Mouse (Mus musculus): ENCODE measurements around the gene Dyx1c1. TPM values are rescaled to one million over a fixed set of nuclear protein-coding genes. Genes with fewer than 3 reads are reported as not detected.
A peak's percentile ranks its signal among the peaks of the same experiment; 100 is the strongest.

Dyx1c1 gene
- polyA plus RNA-seq, 1 experiment from 2014 or later = 0.74 TPM

GRCm38 (mm10) chr9:72955546-72955945 is 3.0 kb upstream of the Dyx1c1 start:
- ATAC-seq (ENCODE audit: insufficient number of reproducible peaks, insufficient read depth, low FRiP score, low read depth) = no peak
- WGBS = 22% methylated on average over 1 of the region's 1 CpGs

GRCm38 (mm10) chr9:72961346-72961745 is 2.8 kb downstream of the Dyx1c1 start:
- no peak overlapping the region for H3K9ac ChIP-seq (ENCODE audit: low read length)
- no peaks in the 10 kb centered on the region for H3K36me3 ChIP-seq (ENCODE audit: control insufficient read depth, insufficient read depth, low read length)
- H3K27me3 ChIP-seq (ENCODE audit: control insufficient read depth, insufficient read depth, low read length) = no peaks in the 10 kb centered on the region
- peaks cover 0 to 4% of the 10 kb centered on the region in 2 experiments; a peak in 1 of 4 replicates for H3K4me1 ChIP-seq (ENCODE audit: control insufficient read depth in 2 of 2, insufficient read depth in 2 of 2, low read length in 2 of 2)
- 60% methylated on average over 8 of the region's 8 CpGs for WGBS
- H3K27ac ChIP-seq (replicated peaks in 1 of 2; ENCODE audit: control insufficient read depth in 1 of 2, insufficient read depth in 1 of 2, low read depth in 2 of 2, low read length in 2 of 2) = no peak overlapping the region
- no peak overlapping the region for H3K4me2 ChIP-seq (ENCODE audit: low read length)
- H3K4me3 ChIP-seq (ENCODE audit: control insufficient read depth in 1 of 2, insufficient read depth in 1 of 2, low read depth in 1 of 2, low read length in 2 of 2) = no peak overlapping the region
- no peak for ATAC-seq (ENCODE audit: insufficient number of reproducible peaks, insufficient read depth, low FRiP score, low read depth)
- no peaks in the 10 kb centered on the region for H3K9me3 ChIP-seq (ENCODE audit: control insufficient read depth, low read length)

More at GRCm38 (mm10) chr9:72955546-72955945, 3.0 kb upstream of the Dyx1c1 start:
- no peak overlapping the region for H3K9ac ChIP-seq (ENCODE audit: low read length)
- H3K27ac ChIP-seq (replicated peaks in 1 of 2; ENCODE audit: control insufficient read depth in 1 of 2, insufficient read depth in 1 of 2, low read depth in 2 of 2, low read length in 2 of 2) = no peak overlapping the region
- H3K4me2 ChIP-seq (ENCODE audit: low read length) = no peak overlapping the region
- H3K4me3 ChIP-seq (ENCODE audit: control insufficient read depth in 1 of 2, insufficient read depth in 1 of 2, low read depth in 1 of 2, low read length in 2 of 2) = no peak overlapping the region
- no peaks in the 10 kb centered on the region for H3K9me3 ChIP-seq (ENCODE audit: control insufficient read depth, low read length)
- peaks cover 0 to 4% of the 10 kb centered on the region in 2 experiments; a peak in 1 of 4 replicates for H3K4me1 ChIP-seq (ENCODE audit: control insufficient read depth in 2 of 2, insufficient read depth in 2 of 2, low read length in 2 of 2)
- no peaks in the 10 kb centered on the region for H3K27me3 ChIP-seq (ENCODE audit: control insufficient read depth, insufficient read depth, low read length)
- no peaks in the 10 kb centered on the region for H3K36me3 ChIP-seq (ENCODE audit: control insufficient read depth, insufficient read depth, low read length)

DNA sequence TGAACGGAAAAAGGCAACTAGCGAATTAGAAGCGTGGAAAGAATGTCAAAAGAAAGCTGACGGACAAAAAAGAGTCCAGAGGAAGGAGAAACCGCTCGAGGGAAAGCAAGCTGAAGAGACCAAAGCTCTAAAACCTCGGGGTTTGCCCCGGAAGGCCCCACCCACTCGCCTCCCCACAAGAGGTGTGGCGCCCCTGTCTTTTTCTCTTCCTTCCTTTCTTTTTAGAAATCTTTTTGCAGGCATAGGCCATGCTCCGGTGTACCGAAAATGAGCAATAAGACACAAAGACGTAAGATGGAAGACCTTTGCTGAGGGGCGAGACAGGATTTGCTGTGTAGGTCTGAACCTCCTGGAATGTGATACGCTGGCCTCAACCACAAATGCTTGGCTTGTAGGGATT is 3.4 kb downstream of the Dyx1c1 start:
- H3K4me2 ChIP-seq (ENCODE audit: low read length) = no peak overlapping the region
- no peak overlapping the region for H3K27ac ChIP-seq (replicated peaks in 1 of 2; ENCODE audit: control insufficient read depth in 1 of 2, insufficient read depth in 1 of 2, low read depth in 2 of 2, low read length in 2 of 2)
- H3K36me3 ChIP-seq (ENCODE audit: control insufficient read depth, insufficient read depth, low read length) = no peaks in the 10 kb centered on the region
- no peak overlapping the region for H3K4me3 ChIP-seq (ENCODE audit: control insufficient read depth in 1 of 2, insufficient read depth in 1 of 2, low read depth in 1 of 2, low read length in 2 of 2)
- H3K4me1 ChIP-seq (ENCODE audit: control insufficient read depth in 2 of 2, insufficient read depth in 2 of 2, low read length in 2 of 2) = peaks cover 0 to 4% of the 10 kb centered on the region in 2 experiments; a peak in 1 of 4 replicates
- H3K9ac ChIP-seq (ENCODE audit: low read length) = no peak overlapping the region
- no peaks in the 10 kb centered on the region for H3K9me3 ChIP-seq (ENCODE audit: control insufficient read depth, low read length)
- H3K27me3 ChIP-seq (ENCODE audit: control insufficient read depth, insufficient read depth, low read length) = no peaks in the 10 kb centered on the region
- WGBS = 72% methylated on average over 15 of the region's 15 CpGs
- no peak for ATAC-seq (ENCODE audit: insufficient number of reproducible peaks, insufficient read depth, low FRiP score, low read depth)

DNA sequence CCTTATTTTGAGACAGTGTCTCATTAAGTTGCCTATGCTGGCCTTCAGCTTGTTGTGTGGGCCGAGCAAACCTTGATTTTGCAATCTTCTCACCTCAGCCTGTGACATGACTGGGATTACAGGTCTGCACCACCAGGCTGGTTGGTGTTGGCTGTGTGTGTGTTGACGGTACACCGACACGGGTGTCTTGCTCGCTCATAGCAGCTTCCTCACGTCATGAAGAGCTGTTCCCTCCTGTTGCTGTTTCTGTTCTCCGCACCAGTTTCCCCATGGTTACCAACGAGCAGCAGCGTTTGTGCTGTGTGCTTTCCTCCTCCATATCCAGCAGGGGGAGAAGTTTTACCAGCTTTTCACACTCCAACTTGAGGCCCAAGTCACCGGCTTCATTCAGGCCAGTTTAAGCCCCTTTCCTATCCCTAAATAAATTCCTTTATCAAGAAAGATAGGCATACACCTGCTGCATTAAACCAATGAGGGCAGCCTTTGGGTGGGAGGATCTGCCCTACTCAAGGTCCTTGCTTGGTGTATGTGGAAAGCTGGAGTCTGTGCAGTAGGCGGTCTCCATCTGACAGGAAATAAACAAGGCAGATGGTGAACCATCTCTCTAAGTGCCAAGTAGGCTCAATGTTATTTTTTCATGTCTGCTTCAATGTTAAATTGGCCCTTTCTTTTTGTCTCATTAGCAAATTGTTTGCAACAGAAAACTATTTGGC is 9.9 kb downstream of the Dyx1c1 start:
- Histone ChIP-seq H3K9ac (ENCODE audit: low read length) (no peak overlapping the region), H3K4me1 (ENCODE audit: control insufficient read depth in 2 of 2, insufficient read depth in 2 of 2, low read length in 2 of 2) (no peaks in the 10 kb centered on the region), H3K27me3 (ENCODE audit: control insufficient read depth, insufficient read depth, low read length) (no peaks in the 10 kb centered on the region), H3K4me3 (ENCODE audit: control insufficient read depth in 1 of 2, insufficient read depth in 1 of 2, low read depth in 1 of 2, low read length in 2 of 2) (no peak overlapping the region), H3K36me3 (ENCODE audit: control insufficient read depth, insufficient read depth, low read length) (no peaks in the 10 kb centered on the region), H3K27ac (replicated peaks in 1 of 2; ENCODE audit: control insufficient read depth in 1 of 2, insufficient read depth in 1 of 2, low read depth in 2 of 2, low read length in 2 of 2) (no peak overlapping the region), H3K4me2 (ENCODE audit: low read length) (no peak overlapping the region), H3K9me3 (ENCODE audit: control insufficient read depth, low read length) (no peaks in the 10 kb centered on the region)
- WGBS = 30% methylated on average over 11 of the region's 11 CpGs
- ATAC-seq (ENCODE audit: insufficient number of reproducible peaks, insufficient read depth, low FRiP score, low read depth) = peak; percentile 35; the same call in 1 of the 2 replicates

DNA sequence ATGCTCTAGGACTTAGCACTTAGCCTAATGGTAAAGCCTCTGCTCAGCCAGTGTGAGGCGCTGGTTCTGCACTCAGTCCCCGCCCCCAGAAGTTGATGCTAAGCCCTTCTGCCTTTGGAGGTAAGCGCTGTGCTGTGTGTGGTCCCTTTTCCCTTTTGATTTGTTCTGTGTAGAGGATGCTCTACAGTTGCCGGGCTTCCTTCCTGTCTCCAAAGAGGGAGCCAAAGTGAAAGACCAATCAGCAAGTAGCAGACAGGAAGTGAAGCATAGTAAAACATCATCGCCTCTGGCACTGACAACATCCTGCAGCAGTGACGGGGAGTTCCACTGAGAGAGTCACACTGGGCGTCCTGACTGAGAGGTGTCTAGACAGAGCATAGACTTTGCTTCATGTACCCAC is 11.3 kb downstream of the Dyx1c1 start:
- H3K9ac ChIP-seq (ENCODE audit: low read length) = no peak overlapping the region
- ATAC-seq (ENCODE audit: insufficient number of reproducible peaks, insufficient read depth, low FRiP score, low read depth) = no peak
- H3K36me3 ChIP-seq (ENCODE audit: control insufficient read depth, insufficient read depth, low read length) = no peaks in the 10 kb centered on the region
- H3K4me2 ChIP-seq (ENCODE audit: low read length) = no peak overlapping the region
- WGBS = 62% methylated on average over 7 of the region's 7 CpGs
- no peaks in the 10 kb centered on the region for H3K9me3 ChIP-seq (ENCODE audit: control insufficient read depth, low read length)
- no peaks in the 10 kb centered on the region for H3K27me3 ChIP-seq (ENCODE audit: control insufficient read depth, insufficient read depth, low read length)
- H3K27ac ChIP-seq (replicated peaks in 1 of 2; ENCODE audit: control insufficient read depth in 1 of 2, insufficient read depth in 1 of 2, low read depth in 2 of 2, low read length in 2 of 2) = no peak overlapping the region
- H3K4me3 ChIP-seq (ENCODE audit: control insufficient read depth in 1 of 2, insufficient read depth in 1 of 2, low read depth in 1 of 2, low read length in 2 of 2) = no peak overlapping the region
- H3K4me1 ChIP-seq (ENCODE audit: control insufficient read depth in 2 of 2, insufficient read depth in 2 of 2, low read length in 2 of 2) = no peaks in the 10 kb centered on the region

DNA sequence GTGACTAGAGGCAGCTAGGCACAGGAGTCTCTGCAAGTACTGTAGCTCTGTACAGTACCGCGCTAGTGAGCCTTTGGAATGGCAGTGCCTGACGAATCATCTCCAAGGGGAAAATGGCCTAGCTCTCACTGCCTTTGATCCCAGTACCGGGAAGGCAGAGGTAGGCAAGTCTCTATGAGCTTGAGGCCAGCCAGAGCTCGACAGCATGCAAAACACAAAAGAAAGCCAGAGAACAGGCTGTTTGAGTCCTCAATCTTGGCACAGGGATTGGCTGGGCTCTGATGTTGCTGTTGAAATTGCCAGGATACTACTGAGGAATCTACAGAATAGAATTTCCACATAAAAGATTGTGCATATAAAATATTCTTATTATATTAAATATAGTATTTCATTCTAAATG is 13.8 kb downstream of the Dyx1c1 start:
- H3K9ac ChIP-seq (ENCODE audit: low read length) = no peak overlapping the region
- H3K9me3 ChIP-seq (ENCODE audit: control insufficient read depth, low read length) = no peaks in the 10 kb centered on the region
- no peak overlapping the region for H3K4me2 ChIP-seq (ENCODE audit: low read length)
- WGBS = 81% methylated on average over 5 of the region's 5 CpGs
- no peak for ATAC-seq (ENCODE audit: insufficient number of reproducible peaks, insufficient read depth, low FRiP score, low read depth)
- no peak overlapping the region for H3K4me3 ChIP-seq (ENCODE audit: control insufficient read depth in 1 of 2, insufficient read depth in 1 of 2, low read depth in 1 of 2, low read length in 2 of 2)
- H3K27me3 ChIP-seq (ENCODE audit: control insufficient read depth, insufficient read depth, low read length) = no peaks in the 10 kb centered on the region
- H3K27ac ChIP-seq (replicated peaks in 1 of 2; ENCODE audit: control insufficient read depth in 1 of 2, insufficient read depth in 1 of 2, low read depth in 2 of 2, low read length in 2 of 2) = no peak overlapping the region
- no peaks in the 10 kb centered on the region for H3K4me1 ChIP-seq (ENCODE audit: control insufficient read depth in 2 of 2, insufficient read depth in 2 of 2, low read length in 2 of 2)
- H3K36me3 ChIP-seq (ENCODE audit: control insufficient read depth, insufficient read depth, low read length) = no peaks in the 10 kb centered on the region

DNA sequence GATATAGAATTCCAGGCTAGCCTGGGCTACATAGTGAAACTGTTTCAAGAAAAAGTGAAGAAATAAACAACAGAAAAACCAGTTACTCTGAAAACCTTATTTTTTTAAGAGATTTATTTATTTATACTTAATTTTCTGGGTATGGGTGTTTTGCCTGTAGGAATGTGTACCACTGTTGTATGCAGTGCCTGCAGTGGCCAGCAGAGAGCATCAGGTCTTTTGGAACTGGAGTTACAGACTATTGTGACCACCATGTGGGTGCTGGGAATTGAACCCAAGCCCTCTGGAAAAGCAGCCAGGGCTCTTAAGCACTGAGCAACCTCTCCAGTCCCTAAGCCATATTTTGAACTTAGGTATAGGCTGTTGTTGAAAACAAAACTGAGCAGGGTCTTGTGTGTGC is 14.4 kb downstream of the Dyx1c1 start:
- Histone ChIP-seq H3K9ac (ENCODE audit: low read length) (no peak overlapping the region), H3K36me3 (ENCODE audit: control insufficient read depth, insufficient read depth, low read length) (no peaks in the 10 kb centered on the region), H3K4me3 (ENCODE audit: control insufficient read depth in 1 of 2, insufficient read depth in 1 of 2, low read depth in 1 of 2, low read length in 2 of 2) (no peak overlapping the region), H3K9me3 (ENCODE audit: control insufficient read depth, low read length) (no peaks in the 10 kb centered on the region), H3K4me2 (ENCODE audit: low read length) (no peak overlapping the region), H3K27me3 (ENCODE audit: control insufficient read depth, insufficient read depth, low read length) (no peaks in the 10 kb centered on the region), H3K4me1 (ENCODE audit: control insufficient read depth in 2 of 2, insufficient read depth in 2 of 2, low read length in 2 of 2) (no peaks in the 10 kb centered on the region), H3K27ac (replicated peaks in 1 of 2; ENCODE audit: control insufficient read depth in 1 of 2, insufficient read depth in 1 of 2, low read depth in 2 of 2, low read length in 2 of 2) (no peak overlapping the region)
- no peak for ATAC-seq (ENCODE audit: insufficient number of reproducible peaks, insufficient read depth, low FRiP score, low read depth)

DNA sequence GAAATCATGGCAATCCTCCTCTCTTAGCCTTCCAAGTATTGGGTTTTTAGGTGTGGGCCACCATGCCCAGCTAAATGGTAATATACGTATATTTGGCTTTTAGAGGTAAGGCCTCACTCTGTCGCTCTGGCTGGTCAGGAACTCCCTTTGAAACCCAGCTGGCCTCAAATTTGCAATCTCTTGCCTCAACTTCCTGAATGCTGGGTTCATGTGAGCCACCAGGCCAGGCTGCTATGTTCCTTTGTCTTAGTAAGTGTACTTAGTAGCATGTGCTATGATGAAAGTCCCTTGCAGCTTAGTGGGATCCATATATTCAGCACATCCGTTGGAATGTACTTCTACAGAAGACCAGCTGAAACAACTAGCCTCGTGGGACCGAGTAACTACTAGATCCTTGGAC is 16.1 kb downstream of the Dyx1c1 start:
- no peak overlapping the region for H3K4me3 ChIP-seq (ENCODE audit: control insufficient read depth in 1 of 2, insufficient read depth in 1 of 2, low read depth in 1 of 2, low read length in 2 of 2)
- no peaks in the 10 kb centered on the region for H3K4me1 ChIP-seq (ENCODE audit: control insufficient read depth in 2 of 2, insufficient read depth in 2 of 2, low read length in 2 of 2)
- H3K36me3 ChIP-seq (ENCODE audit: control insufficient read depth, insufficient read depth, low read length) = no peaks in the 10 kb centered on the region
- no peak overlapping the region for H3K9ac ChIP-seq (ENCODE audit: low read length)
- no peak overlapping the region for H3K4me2 ChIP-seq (ENCODE audit: low read length)
- no peaks in the 10 kb centered on the region for H3K9me3 ChIP-seq (ENCODE audit: control insufficient read depth, low read length)
- H3K27me3 ChIP-seq (ENCODE audit: control insufficient read depth, insufficient read depth, low read length) = no peaks in the 10 kb centered on the region
- ATAC-seq (ENCODE audit: insufficient number of reproducible peaks, insufficient read depth, low FRiP score, low read depth) = no peak
- 82% methylated on average over 5 of the region's 5 CpGs for WGBS
- H3K27ac ChIP-seq (replicated peaks in 1 of 2; ENCODE audit: control insufficient read depth in 1 of 2, insufficient read depth in 1 of 2, low read depth in 2 of 2, low read length in 2 of 2) = no peak overlapping the region

All from heart, embryonic 14.5 days (tissue).